Mouse (Mus musculus) bone marrow macrophage, adult 2 months (primary cell): ENCODE results near the gene Tgm2.

Experiments used
- CTCF ChIP-seq: IDR thresholded peaks from 2 replicates; pipeline ENCODE4 v1.5.1; 2012; ENCODE audit warnings: low read depth, mild to moderate bottlenecking, low read length, moderate library complexity
- POLR2A ChIP-seq: IDR thresholded peaks from 2 replicates; pipeline ENCODE4 v1.6.1; 2012; ENCODE audit warnings: mild to moderate bottlenecking, low read depth, low read length, borderline replicate concordance

DNA sequence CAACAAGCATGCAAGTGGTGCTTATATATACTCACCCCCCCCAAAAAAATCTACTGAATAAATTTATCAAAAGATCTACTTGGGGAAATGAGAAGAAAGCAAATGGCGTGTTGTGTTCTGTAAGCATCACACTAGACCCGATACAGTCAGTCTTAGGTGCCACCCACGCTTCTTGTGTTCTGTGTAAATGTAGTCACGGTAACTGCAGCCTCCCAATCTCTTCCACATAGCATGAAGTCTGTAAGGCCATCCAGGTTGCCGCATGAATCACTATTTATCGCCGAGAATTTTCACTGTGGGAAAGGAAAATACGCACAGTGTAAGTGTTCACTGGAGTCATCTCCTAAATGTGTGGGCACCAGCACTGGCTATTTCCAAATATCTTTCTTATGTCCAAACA is 37.0 kb upstream of the Tgm2 start:
- TF ChIP-seq CTCF, result no peak
- no peak for TF ChIP-seq POLR2A
